Mouse (Mus musculus) forebrain, embryonic 11.5 days (tissue): ENCODE results near the gene Dph1. TPM values are rescaled to one million over a fixed set of nuclear protein-coding genes. Genes with fewer than 3 reads are reported as not detected.

Experiments
- ATAC-seq: fragments of 200-750 bp; cut with Nextera tagmentation; replicated peaks from 2 replicates; pipeline ENCODE4 v1.8.0; 2017; ENCODE audit warnings: moderate TSS enrichment; ENCODE audit not compliant: low FRiP score
- DNase-seq: peaks from one replicate; pipeline ENCODE4 v3.0.0-alpha.2; 2017; ENCODE audit warnings: low spot score
- H3K27ac ChIP-seq: fragments of 300-500 bp; sonication (generic); 2 replicates; pipeline ENCODE4 v1.5.1; 2014; ENCODE audit warnings: low read depth, low read length
- H3K27me3 ChIP-seq: fragments of 300-500 bp; sonication (generic); 2 replicates; pipeline ENCODE4 v1.6.1; 2014; ENCODE audit warnings: mild to moderate bottlenecking, low read length, mixed read lengths; ENCODE audit not compliant: control insufficient read depth, insufficient read depth
- H3K36me3 ChIP-seq: fragments of 300-500 bp; sonication (generic); 2 replicates; pipeline ENCODE4 v1.6.1; 2014; ENCODE audit warnings: mild to moderate bottlenecking, low read length, moderate library complexity, mixed read lengths; ENCODE audit not compliant: control insufficient read depth, insufficient read depth
- H3K4me1 ChIP-seq: fragments of 300-500 bp; sonication (generic); replicated peaks from 2 replicates; pipeline ENCODE4 v1.6.1; 2014; ENCODE audit warnings: low read length, mixed read lengths; ENCODE audit not compliant: control insufficient read depth, insufficient read depth
- H3K4me2 ChIP-seq: fragments of 300-500 bp; sonication (generic); 2 replicates; pipeline ENCODE4 v1.6.1; 2014; ENCODE audit warnings: low read depth, mild to moderate bottlenecking, low read length, moderate library complexity, mixed read lengths; ENCODE audit not compliant: severe bottlenecking
- H3K4me3 ChIP-seq: fragments of 300-500 bp; sonication (generic); 2 replicates; pipeline ENCODE4 v1.5.1; 2014; ENCODE audit warnings: low read depth, low read length
- H3K9ac ChIP-seq: fragments of 300-500 bp; sonication (generic); 2 replicates; pipeline ENCODE4 v1.6.1; 2014; ENCODE audit warnings: low read length
- H3K9me3 ChIP-seq: fragments of 300-500 bp; sonication (generic); 2 replicates; pipeline ENCODE4 v1.6.1; 2016; ENCODE audit warnings: low read length, mixed read lengths; ENCODE audit not compliant: control insufficient read depth
- WGBS: fragments of 180-500 bp; shearing (Covaris S2); extraction: QIAGEN DNeasy Blood & Tissue Kit; methylation state at CpG from one replicate; pipeline ENCODE4 v1.1.7; 2014; 5-methylcytosine and 5-hydroxymethylcytosine counted together
- polyA plus RNA-seq: library from polyadenylated mRNA; unstranded; fragments of >200 nt; fragmentation: Nextera tagmentation; extraction: Ambion mirVana; gene quantifications from 2 replicates; pipeline ENCODE4 v1.2.1, GENCODE M21; 2014

Gene Dph1
- polyA plus RNA-seq, 1 experiment from 2014 or later = 21.8 TPM

- peaks cover 27% of the 10 kb centered on the region for H3K27me3 ChIP-seq
- ATAC-seq = no peak
- 83% methylated on average over 4 of the region's 4 CpGs for WGBS
- H3K4me2 ChIP-seq = no peak overlapping the region
- H3K4me3 ChIP-seq = no peak overlapping the region
- H3K4me1 ChIP-seq = peaks cover 14% of the 10 kb centered on the region
- H3K9me3 ChIP-seq = no peaks in the 10 kb centered on the region
- no peaks in the 10 kb centered on the region for H3K36me3 ChIP-seq
- H3K27ac ChIP-seq = no peak overlapping the region
- no peak for DNase-seq
- no peak overlapping the region for H3K9ac ChIP-seq
Observed at GRCm38 (mm10) chr11:75198792-75199191, 7.8 kb upstream of the Dph1 start.

DNA sequence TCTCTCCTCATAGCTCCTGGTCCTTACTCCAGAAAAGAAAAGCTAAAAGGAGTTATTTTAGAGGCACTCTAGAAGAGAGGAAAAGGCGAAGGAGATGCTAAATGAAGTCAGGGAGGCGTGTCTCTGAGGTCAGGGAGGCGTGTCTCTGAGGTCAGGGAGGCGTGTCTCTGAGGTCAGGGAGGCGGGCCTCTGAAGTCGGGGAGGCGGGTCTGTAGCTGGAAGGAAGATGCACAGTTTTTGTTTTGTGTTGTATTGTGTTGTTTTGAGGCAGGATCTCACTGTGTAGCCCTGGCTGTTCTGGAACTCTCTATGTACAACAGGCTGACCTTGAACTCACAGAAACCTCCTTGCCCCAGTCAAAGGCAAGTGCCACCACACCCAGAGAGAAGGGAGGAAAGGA, 6.9 kb upstream of the Dph1 start:
- Histone ChIP-seq H3K27ac (no peak overlapping the region), H3K4me3 (no peak overlapping the region), H3K4me2 (no peak overlapping the region), H3K27me3 (peaks cover 35% of the 10 kb centered on the region), H3K36me3 (no peaks in the 10 kb centered on the region), H3K9me3 (no peaks in the 10 kb centered on the region), H3K4me1 (peaks cover 17% of the 10 kb centered on the region), H3K9ac (no peak overlapping the region)
- ATAC-seq (no peak), DNase-seq (no peak)
- WGBS = 27% methylated on average over 7 of the region's 7 CpGs

- H3K27me3 ChIP-seq = peaks cover 46% of the 10 kb centered on the region
- H3K4me2 ChIP-seq = no peak overlapping the region
- ATAC-seq (no peak), DNase-seq (no peak)
- WGBS = 45% methylated on average over 6 of the region's 6 CpGs
- H3K36me3 ChIP-seq = no peaks in the 10 kb centered on the region
- H3K27ac ChIP-seq = no peak overlapping the region
- peaks cover 19% of the 10 kb centered on the region for H3K4me1 ChIP-seq
- H3K9ac ChIP-seq = no peak overlapping the region
- H3K4me3 ChIP-seq = no peak overlapping the region
- H3K9me3 ChIP-seq = no peaks in the 10 kb centered on the region
Observed at GRCm38 (mm10) chr11:75196131-75196530, 5.1 kb upstream of the Dph1 start.

DNA sequence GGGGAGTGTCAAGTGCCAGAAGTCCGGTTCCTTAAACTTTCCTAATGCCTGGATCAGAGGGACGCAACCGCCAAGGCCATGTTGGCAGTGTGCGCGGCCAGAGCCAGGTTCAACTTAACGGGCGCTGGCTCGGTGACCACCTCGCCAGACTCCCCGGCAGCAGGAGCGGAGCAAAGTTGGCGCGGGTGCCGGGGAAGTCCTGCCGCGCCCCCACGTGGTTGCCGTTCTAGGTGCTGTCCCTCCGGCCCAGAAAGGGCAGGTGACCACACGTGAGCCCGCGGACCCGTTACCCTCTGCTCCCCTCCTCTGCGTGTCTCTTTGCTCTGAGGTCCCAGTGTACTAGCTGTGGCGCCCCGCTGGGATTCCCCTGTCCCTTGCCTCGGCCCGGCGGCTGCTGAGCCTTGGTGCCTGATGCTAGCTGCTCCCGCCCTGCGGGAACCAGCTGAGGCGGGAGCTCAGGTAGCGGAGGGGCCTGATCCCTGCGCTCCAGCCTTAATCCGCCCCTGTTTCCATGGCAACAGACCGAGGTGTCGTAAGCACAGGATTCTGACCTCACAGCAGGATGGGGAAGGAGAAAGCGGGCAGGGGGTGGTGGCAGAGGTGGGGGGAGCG, 3.9 kb upstream of the Dph1 start:
- H3K9ac ChIP-seq = peak overlapping the region; percentile 23
- H3K4me1 ChIP-seq = peaks cover 25% of the 10 kb centered on the region
- under 1% methylated on average over 36 of the region's 39 CpGs for WGBS
- no peaks in the 10 kb centered on the region for H3K9me3 ChIP-seq
- peak; percentile 81 for DNase-seq
- H3K27ac ChIP-seq = no peak overlapping the region
- peaks cover 46% of the 10 kb centered on the region for H3K27me3 ChIP-seq
- peak overlapping the region; percentile 65 for H3K4me2 ChIP-seq
- H3K36me3 ChIP-seq = no peaks in the 10 kb centered on the region
- peak; percentile 35 for ATAC-seq
- peak overlapping the region; percentile 38 for H3K4me3 ChIP-seq

- Histone ChIP-seq H3K27me3 (peaks cover 46% of the 10 kb centered on the region), H3K4me1 (peaks cover 30% of the 10 kb centered on the region), H3K4me3 (peak overlapping the region; percentile 38), H3K9me3 (no peaks in the 10 kb centered on the region), H3K27ac (no peak overlapping the region), H3K9ac (no peak overlapping the region), H3K36me3 (no peaks in the 10 kb centered on the region), H3K4me2 (peak overlapping the region; percentile 65)
- under 1% methylated on average over 52 of the region's 52 CpGs for WGBS
- ATAC-seq (no peak), DNase-seq (peak; percentile 69)
Observed at GRCm38 (mm10) chr11:75194121-75194849, 3.2 kb upstream of the Dph1 start.

- Histone ChIP-seq H3K9ac (peak within 1 kb of the TSS; percentile 14; the same call in 1 of the 2 replicates), H3K36me3 (no peaks in the 10 kb centered on the region), H3K27ac (no peak within 1 kb of the TSS), H3K4me1 (peaks cover 31% of the 10 kb centered on the region), H3K4me3 (peak within 1 kb of the TSS; percentile 38), H3K27me3 (peaks cover 46% of the 10 kb centered on the region), H3K9me3 (no peaks in the 10 kb centered on the region), H3K4me2 (peak within 1 kb of the TSS; percentile 65)
- ATAC-seq (no peak), DNase-seq (peak; percentile 70)
- WGBS = under 1% methylated on average over 77 of the region's 84 CpGs
Observed at GRCm38 (mm10) chr11:75193256-75194071, 2.4 kb upstream of the Dph1 start, which contains the start of gene Rtn4rl1. TSS of gene Rtn4rl1 (plus strand) at chr11:75193783.

GRCm38 (mm10) chr11:75192336-75193214, 1.5 kb upstream of the Dph1 start:
- H3K4me3 ChIP-seq = 0 out of 2 replicates have a peak overlapping the region, but pooled peaks have one; percentile 38
- peaks cover 31% of the 10 kb centered on the region for H3K4me1 ChIP-seq
- no peak overlapping the region for H3K9ac ChIP-seq
- H3K27me3 ChIP-seq = peaks cover 46% of the 10 kb centered on the region
- H3K36me3 ChIP-seq = no peaks in the 10 kb centered on the region
- DNase-seq (peak; percentile 87), ATAC-seq (peak; percentile 28; the same call in 1 of the 2 replicates)
- peak overlapping the region; percentile 65 for H3K4me2 ChIP-seq
- no peak overlapping the region for H3K27ac ChIP-seq
- H3K9me3 ChIP-seq = no peaks in the 10 kb centered on the region
- WGBS = 22% methylated on average over 13 of the region's 13 CpGs

GRCm38 (mm10) chr11:75191841-75192240, 800 bp upstream of the Dph1 start:
- no peak for ATAC-seq
- peaks cover 46% of the 10 kb centered on the region for H3K27me3 ChIP-seq
- no peak overlapping the region for H3K27ac ChIP-seq
- H3K4me2 ChIP-seq = no peak overlapping the region
- H3K4me1 ChIP-seq = peaks cover 31% of the 10 kb centered on the region
- H3K36me3 ChIP-seq = no peaks in the 10 kb centered on the region
- no peak for DNase-seq
- WGBS = 65% methylated on average over 6 of the region's 6 CpGs
- no peak overlapping the region for H3K9ac ChIP-seq
- no peak overlapping the region for H3K4me3 ChIP-seq
- H3K9me3 ChIP-seq = no peaks in the 10 kb centered on the region
